Mouse (Mus musculus) myocyte (in vitro differentiated cells): ENCODE measurements at regions not wholly inside any gene's neighbourhood (a gene's known extent, or its start where the extent isn't known, plus 50 kb on each side); places are given as distances from the start of the nearest gene placed in this dataset.

Experiments
- H3K27me3 ChIP-seq: one replicate; pipeline ENCODE4 v1.6.1; 2011; ENCODE audit not compliant: control insufficient read depth, insufficient read depth, insufficient read length
- H3K36me3 ChIP-seq: one replicate; pipeline ENCODE4 v1.6.1; 2011; ENCODE audit not compliant: control insufficient read depth, insufficient read depth
- H3K4me2 ChIP-seq: one replicate; pipeline ENCODE4 v1.6.1; 2011; ENCODE audit warnings: low read depth, control low read depth
- H3K4me3 ChIP-seq: one replicate; pipeline ENCODE4 v1.5.1; 2011; ENCODE audit warnings: mild to moderate bottlenecking, control low read depth, moderate library complexity
- H3K79me2 ChIP-seq: one replicate; pipeline ENCODE4 v1.6.1; 2011; ENCODE audit not compliant: control insufficient read depth, insufficient read depth
- H3ac ChIP-seq: one replicate; pipeline ENCODE4 v1.6.1; 2011; ENCODE audit not compliant: control insufficient read depth, insufficient read length
- CEBPB ChIP-seq: IDR thresholded peaks from 2 replicates; pipeline ENCODE4 v1.6.1; 2011; ENCODE audit warnings: mild to moderate bottlenecking, moderate library complexity; ENCODE audit not compliant: poor library complexity, insufficient read depth, severe bottlenecking
- E2F4 ChIP-seq: IDR thresholded peaks from one replicate; pipeline ENCODE4 v1.6.1; 2011; ENCODE audit warnings: mild to moderate bottlenecking, control low read depth, moderate library complexity; ENCODE audit not compliant: insufficient read depth
- MAX ChIP-seq: IDR thresholded peaks from one replicate; pipeline ENCODE4 v1.6.1; 2011; ENCODE audit warnings: low read depth, mild to moderate bottlenecking, control low read depth
- MYOD1 ChIP-seq, 3 experiments: IDR thresholded peaks; one replicate each; pipeline ENCODE4 v1.6.1; 2011; ENCODE audit warnings: control low read depth in 2 of 3, low read depth in 2 of 3, mild to moderate bottlenecking in 2 of 3, moderate library complexity in 1 of 3; ENCODE audit not compliant: insufficient read length in 2 of 3, control insufficient read depth in 1 of 3
- MYOG ChIP-seq, 3 experiments: IDR thresholded peaks; one replicate each; pipeline ENCODE4 v1.6.1; 2011; ENCODE audit warnings: control low read depth in 2 of 3, low read depth in 2 of 3, mild to moderate bottlenecking in 2 of 3; ENCODE audit not compliant: insufficient read length in 2 of 3, control insufficient read depth in 1 of 3, insufficient read depth in 1 of 3
- POLR2A ChIP-seq: IDR thresholded peaks from one replicate; pipeline ENCODE4 v1.6.1; 2011; ENCODE audit warnings: low read depth, mild to moderate bottlenecking, control low read depth, moderate library complexity; ENCODE audit not compliant: insufficient read length
- POLR2AphosphoS2 ChIP-seq: IDR thresholded peaks from one replicate; pipeline ENCODE4 v1.6.1; 2011; ENCODE audit warnings: low read depth, control low read depth; ENCODE audit not compliant: insufficient read length
- REST ChIP-seq: IDR thresholded peaks from one replicate; pipeline ENCODE4 v1.6.1; 2011; ENCODE audit warnings: mild to moderate bottlenecking, control low read depth, moderate library complexity; ENCODE audit not compliant: insufficient read depth, insufficient read length
- SRF ChIP-seq: IDR thresholded peaks from one replicate; pipeline ENCODE4 v1.6.1; 2011; ENCODE audit warnings: low read depth; ENCODE audit not compliant: control insufficient read depth, insufficient read length
- TCF12 ChIP-seq: IDR thresholded peaks from one replicate; pipeline ENCODE4 v1.6.1; 2011; ENCODE audit warnings: mild to moderate bottlenecking, control low read depth; ENCODE audit not compliant: poor library complexity, insufficient read depth, severe bottlenecking
- TCF3 ChIP-seq: IDR thresholded peaks from one replicate; pipeline ENCODE4 v1.6.1; 2011; ENCODE audit warnings: low read depth, control low read depth; ENCODE audit not compliant: insufficient read length
- USF1 ChIP-seq: IDR thresholded peaks from one replicate; pipeline ENCODE4 v1.6.1; 2011; ENCODE audit warnings: low read depth, mild to moderate bottlenecking, control low read depth, moderate library complexity

DNA sequence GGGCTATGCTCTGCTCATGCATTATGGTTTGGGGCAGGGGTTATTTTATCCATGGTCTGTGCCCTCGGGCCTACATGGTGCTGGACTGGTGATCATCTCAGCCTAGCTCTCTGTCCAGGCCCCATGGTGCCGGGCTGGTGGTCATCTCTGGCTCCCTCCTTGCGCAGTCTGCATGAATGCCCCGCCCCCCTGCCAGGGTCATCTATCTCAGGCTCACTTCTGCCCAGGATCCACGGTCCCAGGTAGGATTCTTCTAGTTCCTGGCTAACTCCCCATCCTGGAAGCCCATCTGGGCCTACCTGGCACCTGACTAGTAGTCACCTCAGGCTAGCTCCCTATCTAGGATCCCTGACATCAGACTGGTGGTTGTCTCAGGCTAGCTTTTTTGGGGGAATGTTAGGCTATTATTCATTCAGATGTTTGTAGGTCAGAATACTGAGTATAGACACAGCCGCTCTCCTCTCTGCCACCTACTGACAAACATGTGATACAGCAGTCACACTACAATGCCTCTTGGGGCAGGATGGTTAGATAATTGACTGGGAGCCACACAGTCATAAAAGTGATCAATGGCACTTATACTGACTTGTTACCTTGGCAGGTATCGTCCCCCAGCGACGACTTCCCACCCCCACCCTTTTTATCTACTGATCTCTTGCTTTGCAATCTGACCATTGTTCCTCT is 98.1 kb downstream of the Wscd1 start:
- TF ChIP-seq POLR2AphosphoS2 (no peak), POLR2A (no peak), CEBPB (no peak)
- H3K4me3 ChIP-seq, result no peak overlapping the region
- no peaks in the 10 kb centered on the region for H3K36me3 ChIP-seq
- H3ac ChIP-seq, result no peak overlapping the region
- no peaks in the 10 kb centered on the region for H3K79me2 ChIP-seq
- H3K4me2 ChIP-seq, result no peak overlapping the region
- H3K27me3 ChIP-seq, result no peaks in the 10 kb centered on the region

DNA sequence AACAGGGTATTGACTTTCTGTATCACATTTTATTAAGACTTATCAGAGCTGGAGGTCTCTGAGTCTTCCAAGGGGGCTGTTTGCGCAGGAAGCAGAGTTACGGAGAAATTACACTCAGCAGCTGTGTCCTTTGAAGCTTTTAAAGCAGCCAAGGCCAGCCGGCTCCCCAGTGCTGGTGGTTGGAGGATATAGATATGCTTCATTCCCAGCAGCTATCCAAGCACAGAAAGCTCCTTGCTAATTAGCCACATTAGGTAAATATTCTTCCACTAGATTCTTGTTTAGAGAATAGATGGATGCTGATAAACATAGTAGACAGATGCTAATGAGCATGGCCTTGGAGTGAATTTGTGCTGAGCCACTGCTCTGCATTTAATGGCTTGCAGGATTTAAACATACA is 96.8 kb downstream of the Wscd1 start:
- no peak overlapping the region for H3K4me2 ChIP-seq
- H3K79me2 ChIP-seq, result no peaks in the 10 kb centered on the region
- no peak overlapping the region for H3ac ChIP-seq
- H3K4me3 ChIP-seq, result no peak overlapping the region
- no peaks in the 10 kb centered on the region for H3K27me3 ChIP-seq
- H3K36me3 ChIP-seq, result no peaks in the 10 kb centered on the region
- TF ChIP-seq REST (no peak), TCF12 (no peak), POLR2AphosphoS2 (no peak), SRF (no peak), POLR2A (no peak), TCF3 (no peak), MYOD1 (IDR thresholded peaks at IDR 0.05; ENCODE audit: control insufficient read depth in 1 of 3, insufficient read length in 2 of 3, low read depth in 2 of 3) (no peak), MAX (no peak), USF1 (no peak), MYOG (IDR thresholded peaks at IDR 0.05; ENCODE audit: control insufficient read depth in 1 of 3, insufficient read depth in 1 of 3, insufficient read length in 2 of 3, low read depth in 2 of 3) (no peak), E2F4 (no peak), CEBPB (no peak)

- H3ac ChIP-seq, result no peak overlapping the region
- no peaks in the 10 kb centered on the region for H3K79me2 ChIP-seq
- TF ChIP-seq MYOD1 (IDR thresholded peaks at IDR 0.05; ENCODE audit: control insufficient read depth in 1 of 3, insufficient read length in 2 of 3, low read depth in 2 of 3) (no peak), TCF3 (no peak), USF1 (no peak), TCF12 (no peak), REST (no peak), E2F4 (no peak), CEBPB (no peak), POLR2A (no peak), POLR2AphosphoS2 (no peak), MAX (no peak), MYOG (IDR thresholded peaks at IDR 0.05; ENCODE audit: control insufficient read depth in 1 of 3, insufficient read depth in 1 of 3, insufficient read length in 2 of 3, low read depth in 2 of 3) (no peak), SRF (no peak)
- no peak overlapping the region for H3K4me2 ChIP-seq
- no peaks in the 10 kb centered on the region for H3K36me3 ChIP-seq
- no peaks in the 10 kb centered on the region for H3K27me3 ChIP-seq
- H3K4me3 ChIP-seq, result no peak overlapping the region
These were observed 91.1 kb downstream of the Wscd1 start for GRCm38 (mm10) chr11:71840635-71841443.
